8 mouse cellular contexts compared by ENCODE assay signal in genomic region chr11:33931836-33932385, GRCm38 (mm10). TPM values are rescaled to one million over a fixed set of nuclear protein-coding genes. Genes with fewer than 3 reads are reported as not detected.
A peak's percentile ranks its signal among the peaks of the same experiment; 100 is the strongest.
DNase-seq lines count a peak whose midpoint lies in the region; ATAC-seq and TF ChIP-seq lines count a peak whose summit lies in the region.

No protein-coding gene starts in this region.

- WGBS in intestine, embryonic 15.5 days, result 12% methylated on average over 10 of the region's 10 CpGs
- 9% methylated on average over 10 of the region's 10 CpGs for WGBS in lung, embryonic 15.5 days
- WGBS in spleen, adult 2 months, result 7% methylated on average over 10 of the region's 10 CpGs

- no peak for TF ChIP-seq CTCF in spleen, adult 2 months (IDR thresholded peaks at IDR 0.05; ENCODE audit: extremely low read depth, insufficient read depth, insufficient read length, insufficient replicate concordance)

- H3K27ac ChIP-seq in intestine, embryonic 15.5 days, result 0 out of 2 replicates have a peak overlapping the region, but pooled peaks have one; percentile 28
- peak overlapping the region; percentile 22; the same call in 1 of the 2 replicates for H3K27ac ChIP-seq in lung, embryonic 15.5 days
- peak overlapping the region; percentile 51 for H3K27ac ChIP-seq in spleen, adult 2 months (ENCODE audit: insufficient read depth, low read length)

- H3K36me3 ChIP-seq in intestine, embryonic 15.5 days, result no peaks in the 10 kb centered on the region
- no peaks in the 10 kb centered on the region for H3K36me3 ChIP-seq in lung, embryonic 15.5 days
- no peaks in the 10 kb centered on the region for H3K36me3 ChIP-seq in spleen, adult 2 months (ENCODE audit: control insufficient read depth, insufficient read depth, low read length)

- peak overlapping the region; percentile 35 for H3K4me2 ChIP-seq in intestine, embryonic 15.5 days (replicated peaks)
- peak overlapping the region; percentile 38 for H3K4me2 ChIP-seq in lung, embryonic 15.5 days

- H3K9me3 ChIP-seq in intestine, embryonic 15.5 days, result no peaks in the 10 kb centered on the region
- no peaks in the 10 kb centered on the region for H3K9me3 ChIP-seq in lung, embryonic 15.5 days

- H3K27me3 ChIP-seq in intestine, embryonic 15.5 days (replicated peaks), result no peaks in the 10 kb centered on the region
- no peaks in the 10 kb centered on the region for H3K27me3 ChIP-seq in lung, embryonic 15.5 days
- no peaks in the 10 kb centered on the region for H3K27me3 ChIP-seq in spleen, adult 2 months (ENCODE audit: control insufficient read depth, insufficient read depth, low read length)

- TF ChIP-seq POLR2A in spleen, adult 2 months (IDR thresholded peaks at IDR 0.05; ENCODE audit: low read depth, low read length), result no peak

- H3K4me3 ChIP-seq in intestine, embryonic 15.5 days (replicated peaks), result no peak overlapping the region
- no peak overlapping the region for H3K4me3 ChIP-seq in lung, embryonic 15.5 days
- H3K4me3 ChIP-seq in spleen, adult 2 months (ENCODE audit: extremely low read depth, insufficient read depth, insufficient read length), result no peak overlapping the region

- DNase-seq in adrenal gland, adult 2 months, result peak; percentile 14
- no peak for DNase-seq in adrenal gland, adult 8-10 months
- DNase-seq in T-cell, adult 2 months (ENCODE audit: low spot score), result peak; percentile 73
- peak; percentile 54 to 67 for DNase-seq in spleen, adult 2 months (ENCODE audit: low read depth in 1 of 2, low spot score in 2 of 2)
- DNase-seq in left cerebral cortex, postnatal 10 days (ENCODE audit: extremely low spot score in 1 of 2, low spot score in 2 of 2), result no peak
- no peak for DNase-seq in left cerebral cortex, adult 18-20 months (ENCODE audit: low spot score in 2 of 2)

- peak; percentile 55 for ATAC-seq in intestine, embryonic 15.5 days
- no peak for ATAC-seq in lung, embryonic 15.5 days (ENCODE audit: borderline replicate concordance, extremely low read depth, low FRiP score, low TSS enrichment)

- intact Hi-C loops in left cerebral cortex, postnatal 10 days (cut with DNase I), result loop anchor here (10.0 kb wide), 1 partner anchor 283 kb away; no protein-coding TSS in a partner anchor

- H3K9ac ChIP-seq in intestine, embryonic 15.5 days, result no peak overlapping the region
- no peak overlapping the region for H3K9ac ChIP-seq in lung, embryonic 15.5 days

- H3K4me1 ChIP-seq in intestine, embryonic 15.5 days (replicated peaks), result peaks cover 20% of the 10 kb centered on the region
- peaks cover 9% of the 10 kb centered on the region; the same call in 1 of the 2 replicates for H3K4me1 ChIP-seq in lung, embryonic 15.5 days
- H3K4me1 ChIP-seq in spleen, adult 2 months (ENCODE audit: control insufficient read depth, insufficient read depth, insufficient read length), result peaks cover 6% of the 10 kb centered on the region; the same call in 1 of the 2 replicates

RNA-seq across cellular contexts. Expression of gene Kcnmb1, which starts 30.9 kb away (rescaled TPM):
- total RNA-seq in adrenal gland, adult 2 months (2021), result under 1 TPM; 0.12 to 0.21 TPM
- polyA plus RNA-seq in adrenal gland, adult 2 months (2012; rRNA removed), result 0.17 and 0.27 TPM in 2 replicates
- under 1 TPM; 0.07 to 0.30 (median 0.13) TPM for total RNA-seq in adrenal gland, adult 8-10 months (2022)
- 1.8 and 2.0 TPM in 2 replicates for polyA plus RNA-seq in intestine, embryonic 15.5 days (2015; fragmentation: Nextera tagmentation; extraction: Ambion mirVana)
- 1.5 TPM in 2 replicates for polyA plus RNA-seq in lung, embryonic 15.5 days (2015; fragmentation: Nextera tagmentation; extraction: Ambion mirVana)
- polyA plus RNA-seq in spleen, adult 2 months (2012; rRNA removed), result 0.27 and 0.48 TPM in 2 replicates
- under 1 TPM; 0.28 to 0.32 TPM for total RNA-seq in left cerebral cortex, postnatal 10 days (2021)
- under 1 TPM; 0.21 to 0.26 TPM for total RNA-seq in left cerebral cortex, adult 18-20 months (2021)

Comparison
In these comparisons a context has a peak if more than half of its experiments do, and no peak if none do; other contexts are left out.
1. DNase-seq: peak in adrenal gland, adult 2 months (single experiment), T-cell, adult 2 months (single experiment) and spleen, adult 2 months (2 of 2); none in adrenal gland, adult 8-10 months (single experiment), left cerebral cortex, postnatal 10 days (0 of 2) and left cerebral cortex, adult 18-20 months (0 of 2).
2. Peak in every context shown above with its lines, with median percentiles within 50 percentile points of each other: H3K27ac ChIP-seq.